Mouse (Mus musculus) lung, adult 18-20 months (tissue): ENCODE results near the gene Shisal1.

Experiments
- DNase-seq, 2 experiments: peaks; one replicate each; pipeline ENCODE4 v3.0.0; 2022; ENCODE audit warnings: mixed read lengths in 2 of 2

Shisal1 gene

DNA sequence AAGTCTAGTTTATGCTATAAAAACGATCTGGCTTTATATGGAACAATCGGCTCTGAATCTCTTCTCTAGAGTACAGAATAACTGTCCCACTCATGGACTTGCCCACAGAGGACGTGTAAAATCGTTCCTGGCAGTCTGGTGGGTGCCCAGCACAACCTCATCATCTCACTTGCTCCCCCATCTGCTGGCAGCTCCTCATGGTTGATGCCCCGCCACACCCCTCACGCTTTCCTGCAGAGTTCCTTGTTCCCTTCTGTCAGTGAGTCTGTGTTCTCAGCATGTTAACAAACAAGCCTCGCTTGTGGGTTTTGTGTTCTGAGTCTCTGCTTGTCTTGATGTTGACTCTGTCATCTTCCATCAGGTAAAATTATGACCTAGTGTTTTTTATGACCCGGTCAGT is 79.5 kb downstream of the Shisal1 start:
- no peak for DNase-seq

DNA sequence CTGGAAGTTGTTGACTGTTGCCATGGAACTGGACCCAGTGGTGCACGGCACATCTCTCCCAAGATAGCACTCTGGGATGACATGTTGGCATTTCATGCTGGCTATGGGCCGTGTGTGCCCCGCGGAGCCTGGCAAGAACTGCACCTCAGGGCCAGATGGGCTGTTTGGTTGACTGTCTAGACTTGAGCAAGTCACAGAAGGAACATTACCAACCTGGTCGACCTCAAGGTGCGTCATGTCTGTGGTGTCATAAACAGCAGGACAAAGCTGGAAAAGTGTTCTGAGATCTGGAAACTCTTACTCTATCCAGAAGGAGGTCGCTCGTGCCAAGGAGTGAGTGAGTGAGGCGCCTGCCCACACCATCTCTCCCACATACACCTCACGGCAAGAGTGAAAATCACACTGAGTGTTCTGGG is 80.3 kb downstream of the Shisal1 start:
- DNase-seq, result no peak

DNA sequence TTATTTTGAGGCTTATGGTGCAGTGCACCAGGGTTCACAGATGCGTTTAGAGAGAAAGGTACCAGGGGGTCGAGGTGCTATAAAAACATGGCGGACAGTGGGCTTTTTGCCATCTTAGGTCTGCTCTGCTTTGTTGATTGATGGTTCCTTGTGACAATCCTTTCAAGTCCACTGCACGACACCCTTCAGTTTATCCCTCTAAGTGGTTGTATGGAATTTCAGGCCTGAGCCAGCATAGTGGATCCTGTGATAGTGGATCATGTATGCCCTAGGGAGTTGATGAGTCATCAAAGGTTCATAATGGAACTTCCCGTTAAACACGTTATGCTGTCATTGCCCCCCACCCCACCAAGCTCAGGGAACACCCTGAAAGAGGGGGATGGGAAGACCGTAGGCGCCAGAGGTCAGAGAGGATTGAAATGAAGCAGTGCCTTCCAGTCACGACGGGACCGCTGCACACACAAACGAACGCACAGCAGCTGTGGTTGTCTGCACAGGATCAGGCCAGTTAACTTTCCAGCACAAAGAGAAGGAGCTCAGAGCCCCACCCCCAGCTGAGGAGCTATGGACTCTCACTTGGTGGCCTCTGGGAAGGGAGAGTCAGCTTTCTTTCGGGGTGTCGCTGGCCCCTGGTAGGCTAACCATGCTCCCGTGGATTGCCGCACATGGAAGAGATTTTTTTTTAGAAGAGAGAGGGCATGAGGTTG is 81.1 kb downstream of the Shisal1 start:
- no peak for DNase-seq

DNA sequence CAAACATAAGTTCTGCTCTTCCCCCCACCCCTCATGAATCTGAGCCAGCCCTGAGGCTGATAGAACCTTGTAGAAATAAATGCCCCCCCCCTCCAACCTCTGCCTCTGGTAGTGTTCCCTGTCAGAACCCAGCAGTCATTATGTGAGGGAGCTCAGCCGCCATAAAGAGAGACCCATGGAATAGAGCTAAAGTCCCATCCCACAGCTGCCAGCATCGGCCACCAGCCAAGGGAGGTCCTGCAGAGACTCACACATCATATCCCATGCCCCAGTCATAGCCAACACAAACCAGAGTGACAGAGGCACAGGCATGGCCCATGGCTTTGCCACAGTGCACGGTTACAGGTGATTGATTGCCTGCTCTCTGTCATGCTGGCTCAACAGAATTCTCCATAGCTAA is 82.2 kb downstream of the Shisal1 start:
- no peak for DNase-seq

DNA sequence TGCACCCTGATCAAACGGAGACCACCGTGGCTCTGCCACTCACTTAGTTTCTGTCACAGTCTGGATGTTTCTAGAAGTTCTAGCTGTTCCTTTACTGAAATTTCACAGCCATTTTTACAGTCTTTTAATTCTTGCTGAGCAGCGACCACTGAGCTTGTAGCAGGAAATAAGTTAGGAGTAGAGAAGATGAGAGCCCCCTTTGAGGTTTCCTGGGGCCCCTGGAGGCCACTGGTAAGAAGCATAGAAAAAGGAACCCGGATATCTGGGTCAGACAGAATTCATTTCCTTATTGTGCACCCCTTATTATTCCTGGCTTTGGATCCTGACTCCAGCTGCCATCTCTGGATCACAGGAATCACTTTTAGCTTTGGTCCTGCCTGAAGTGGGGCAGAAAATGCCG is 91.8 kb downstream of the Shisal1 start:
- no peak for DNase-seq

DNA sequence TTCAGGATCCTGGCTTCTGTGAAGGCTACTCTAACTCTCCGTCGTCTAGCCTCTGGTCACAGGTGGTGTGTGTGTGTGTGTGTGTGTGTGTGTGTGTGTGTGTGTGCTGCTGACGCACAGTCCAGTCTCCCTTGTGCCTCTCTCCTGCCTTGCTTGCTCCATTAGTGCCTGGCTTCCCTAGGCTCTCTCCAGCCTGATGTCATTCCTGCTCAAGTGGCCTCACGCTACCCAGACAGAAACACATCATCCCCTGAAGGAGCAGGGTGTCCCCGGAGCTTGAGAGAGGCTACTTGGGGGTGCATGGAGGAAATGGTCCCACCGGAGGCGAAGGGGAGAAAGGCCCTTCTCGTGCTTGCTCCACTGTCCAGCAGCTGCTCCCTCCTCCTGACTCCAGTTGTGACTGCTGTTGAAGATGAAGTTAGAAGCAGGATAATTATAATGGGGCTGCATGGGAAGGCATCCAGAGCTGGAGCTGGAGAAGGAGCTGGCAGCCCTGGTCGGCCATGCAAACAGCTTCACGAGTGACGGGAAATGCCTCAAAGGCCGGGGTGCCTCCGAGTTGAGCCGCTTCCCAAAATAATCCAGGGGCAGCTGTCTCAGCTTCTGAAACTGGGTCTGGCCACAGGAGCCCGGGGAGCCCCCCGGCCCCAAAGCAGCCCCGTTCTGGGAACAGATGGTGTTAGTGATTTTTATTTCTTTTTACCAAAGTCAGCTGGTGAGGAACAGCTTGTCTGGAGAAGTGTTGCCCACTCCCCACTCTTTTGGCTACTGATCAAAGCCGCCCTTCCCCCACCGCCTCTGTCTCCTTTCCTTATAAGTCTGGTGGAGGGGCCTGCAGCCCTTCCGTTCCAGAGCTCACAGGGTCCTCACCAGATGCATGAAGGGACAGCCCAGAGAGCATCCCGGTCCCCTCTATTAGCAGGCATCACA is 94.7 kb downstream of the Shisal1 start:
- no peak for DNase-seq

DNA sequence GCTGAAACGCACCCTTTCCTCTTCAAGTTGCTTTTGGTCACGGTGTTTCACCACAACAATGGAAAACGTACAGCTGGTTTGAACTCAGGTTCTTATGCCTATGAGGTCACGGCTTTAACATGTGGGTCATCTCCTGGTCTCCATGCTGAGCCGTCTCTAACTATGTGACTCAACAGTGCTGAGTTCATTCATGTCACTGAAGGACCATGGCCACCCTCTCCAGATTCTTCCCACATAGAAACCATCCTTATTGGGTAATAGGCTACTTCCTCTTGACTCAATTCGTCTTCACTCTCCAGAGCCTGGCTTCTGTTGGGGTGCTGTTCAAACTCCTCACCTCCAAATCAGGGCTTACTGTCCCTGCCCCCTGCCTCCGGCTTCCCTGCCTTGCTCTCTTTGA is 95.6 kb downstream of the Shisal1 start:
- DNase-seq, result no peak

DNA sequence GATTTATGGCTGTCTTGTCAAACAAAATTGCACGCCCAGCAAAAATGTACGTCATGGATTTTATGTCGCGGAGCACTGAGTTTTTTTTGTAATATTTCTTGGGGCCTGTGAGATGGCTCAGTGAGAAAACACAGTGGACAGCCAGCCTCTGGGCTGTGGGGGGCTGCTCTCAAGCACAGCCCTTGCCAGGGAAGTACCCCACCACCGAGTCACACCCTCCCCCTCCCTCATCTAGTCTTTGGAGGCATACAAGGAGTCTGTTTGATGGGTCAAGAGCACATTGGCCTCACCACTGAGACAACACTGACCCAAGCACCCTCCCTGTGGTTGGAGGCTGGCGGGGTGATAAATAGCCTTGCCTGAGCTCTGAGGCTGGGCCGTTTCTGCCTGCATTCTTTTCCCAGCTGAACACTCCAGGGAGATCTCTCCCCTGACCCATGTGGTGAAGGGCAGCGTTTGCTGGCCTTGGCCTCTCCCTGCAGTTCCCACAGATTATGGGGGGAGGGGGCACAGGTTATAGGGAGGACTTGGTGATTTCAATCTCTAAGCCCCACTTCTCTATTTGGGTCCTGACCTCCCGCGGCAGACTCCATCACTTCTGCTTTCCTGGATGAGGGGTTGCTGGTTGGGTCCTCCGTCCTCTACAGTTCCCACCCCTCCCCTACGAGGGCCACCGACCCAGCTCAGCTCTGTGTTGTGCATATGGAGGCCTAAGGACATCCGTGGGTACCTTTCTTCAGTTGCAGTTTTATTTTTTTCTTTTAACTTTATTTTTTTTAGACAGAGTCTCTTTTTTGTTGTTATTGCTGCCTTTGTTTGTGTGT is 96.8 kb downstream of the Shisal1 start:
- no peak for DNase-seq

DNA sequence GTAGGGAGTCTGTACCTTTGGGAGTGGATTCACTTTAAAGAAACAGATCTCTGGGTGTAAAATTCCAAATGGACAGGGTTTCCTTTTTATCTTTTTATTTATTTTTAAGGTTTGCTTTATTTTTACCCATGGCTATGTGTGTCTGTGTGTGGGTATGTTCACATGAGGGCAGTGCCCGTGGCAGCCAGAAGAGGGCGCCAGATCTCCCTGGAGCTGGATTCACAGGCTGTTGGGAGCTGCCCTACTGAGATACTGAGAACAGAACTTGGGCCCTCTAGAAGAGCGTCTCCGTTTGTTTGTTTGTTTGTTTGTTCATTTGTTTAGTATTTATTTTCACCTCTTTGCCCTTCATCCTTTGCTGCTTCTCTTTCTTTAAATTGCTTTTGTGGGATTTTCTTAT is 98.1 kb downstream of the Shisal1 start:
- DNase-seq, result no peak

DNA sequence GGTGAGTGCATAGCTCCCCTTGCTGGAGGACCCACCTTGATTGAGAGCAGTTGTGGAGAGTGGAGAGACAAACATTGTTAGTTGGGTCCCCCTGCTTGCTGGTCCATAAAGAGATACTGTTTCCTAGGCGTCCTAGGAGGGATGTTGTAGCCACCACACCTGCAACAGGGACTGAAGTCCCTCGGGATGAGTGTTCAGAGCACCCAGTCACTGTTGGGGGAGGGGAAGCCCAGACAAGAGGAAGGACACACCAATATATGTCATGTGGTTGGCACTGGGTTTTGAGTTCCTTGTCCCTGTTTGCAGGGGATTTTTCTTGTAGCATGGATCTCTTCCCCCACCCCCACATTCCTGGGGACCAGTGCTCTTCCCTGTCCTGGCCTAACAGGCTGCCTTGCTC is 106.0 kb downstream of the Shisal1 start:
- no peak for DNase-seq

DNA sequence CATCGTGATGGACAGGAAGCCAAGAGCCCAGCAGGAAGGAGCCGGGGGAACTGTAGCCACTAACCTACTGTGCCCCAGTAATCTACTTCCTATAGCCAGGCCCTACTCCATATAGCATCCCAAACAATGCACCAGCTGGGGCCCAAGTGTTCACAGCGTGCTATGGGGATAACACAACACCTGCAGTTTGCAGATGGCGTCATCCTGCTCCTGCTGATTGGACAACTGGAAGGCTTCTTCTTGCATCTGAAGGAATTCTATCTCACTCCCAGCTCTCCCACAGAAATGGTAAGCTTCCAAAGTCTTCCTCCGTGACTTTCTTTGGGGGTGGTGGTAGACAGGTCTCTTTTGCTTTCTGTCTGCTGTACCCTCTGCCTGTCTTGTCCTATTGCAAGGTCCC is 109.3 kb downstream of the Shisal1 start:
- no peak for DNase-seq

DNA sequence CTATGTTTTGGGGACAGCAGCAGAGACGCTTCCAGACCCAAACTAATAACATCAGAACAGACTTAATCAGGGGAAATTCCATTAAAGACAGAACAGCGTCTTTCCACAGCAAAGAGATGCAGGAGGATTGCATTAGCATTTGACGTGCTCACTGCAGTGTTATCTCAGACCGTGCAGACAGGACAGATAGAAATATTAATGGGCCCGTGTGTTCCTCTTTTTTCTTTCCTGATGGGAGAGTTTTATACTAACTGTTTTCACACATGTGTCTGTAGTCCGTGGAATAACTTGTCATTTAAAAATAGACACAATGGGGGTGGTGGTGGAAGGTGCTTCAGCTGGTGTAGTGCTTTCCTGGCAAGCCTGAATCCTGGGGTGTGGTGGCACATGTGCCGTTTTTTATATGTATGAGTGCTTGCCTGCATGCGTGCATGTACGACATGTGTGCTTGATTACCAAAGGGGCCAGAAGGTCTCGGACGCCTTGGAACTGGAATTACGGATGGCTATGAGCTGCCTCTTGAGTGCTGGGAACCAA is 110.5 kb downstream of the Shisal1 start:
- no peak for DNase-seq

DNA sequence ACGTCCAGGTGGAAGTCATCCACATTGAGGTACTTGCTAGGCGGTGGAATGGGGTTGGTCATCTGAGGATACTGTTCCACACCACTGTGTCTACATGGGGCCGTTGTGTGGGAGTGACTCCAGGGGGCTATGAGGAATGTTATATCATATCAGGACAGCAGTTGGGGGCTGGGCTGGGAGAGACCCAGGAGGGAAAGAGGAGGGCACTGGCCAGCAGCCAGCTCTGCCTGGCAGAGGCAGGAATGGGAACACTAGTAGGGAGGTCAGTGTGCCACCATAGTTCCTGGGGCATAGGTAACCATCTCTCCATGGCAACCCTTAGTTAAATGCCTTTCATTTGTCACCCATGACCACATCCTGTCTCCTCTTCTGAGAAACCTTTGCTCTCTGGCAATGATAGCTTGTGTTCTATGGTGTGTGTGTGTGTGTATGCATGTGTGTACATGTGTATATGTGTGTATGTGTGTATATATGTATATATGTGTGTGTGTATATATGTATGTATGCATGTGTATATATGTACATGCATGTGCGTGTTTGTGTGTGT is 115.8 kb downstream of the Shisal1 start:
- no peak for DNase-seq

DNA sequence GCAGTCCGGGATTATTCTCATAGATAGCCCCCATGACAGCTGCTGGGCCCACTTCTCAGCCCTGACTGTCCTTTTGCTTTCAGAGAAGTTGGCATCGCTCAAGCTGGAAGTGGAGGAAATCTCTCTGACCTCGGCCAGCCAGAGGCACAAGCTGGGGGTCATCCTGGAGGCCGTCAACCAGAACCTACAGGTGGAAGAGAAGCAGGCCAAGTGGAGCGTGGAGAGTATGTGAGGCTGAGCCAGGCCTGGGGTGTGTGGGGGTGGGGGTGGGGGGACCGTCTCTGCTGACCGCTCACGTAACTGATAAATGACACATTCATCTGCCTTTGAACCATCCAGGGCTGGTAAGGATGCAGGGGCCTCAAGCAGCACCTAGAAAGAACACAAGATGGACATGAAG is 117.0 kb downstream of the Shisal1 start:
- no peak for DNase-seq
